In genomic region chr11:69622406-69622805, GRCm38 (mm10) we compare ENCODE assay signal across 8 mouse cellular contexts. TPM values are rescaled to one million over a fixed set of nuclear protein-coding genes. Genes with fewer than 3 reads are reported as not detected.
A peak's percentile ranks its signal among the peaks of the same experiment; 100 is the strongest.
DNase-seq lines count a peak whose midpoint lies in the region; ATAC-seq and TF ChIP-seq lines count a peak whose summit lies in the region.

No protein-coding gene starts in this region.

- H3K4me3 ChIP-seq in liver, adult 2 months (ENCODE audit: insufficient read depth, low read depth, low read length), result peak overlapping the region; percentile 58
- peak overlapping the region; percentile 52 for H3K4me3 ChIP-seq in embryonic facial prominence, embryonic 12.5 days
- peak overlapping the region; percentile 69 for H3K4me3 ChIP-seq in kidney, postnatal 0 days (replicated peaks; ENCODE audit: low read depth, low read length)
- H3K4me3 ChIP-seq in neural tube, embryonic 12.5 days, result peak overlapping the region; percentile 43

- intact Hi-C loops in gastrocnemius, postnatal 36 days (cut with DNase I), result no loop called here

- peak; percentile 43 for DNase-seq in liver, adult 2 months (ENCODE audit: extremely low read depth, low read depth, low spot score)
- DNase-seq in liver, result no peak
- no peak for DNase-seq in kidney, postnatal 0 days (ENCODE audit: low spot score)
- no peak for DNase-seq in gastrocnemius, postnatal 36 days
- no peak for DNase-seq in left cerebral cortex, adult 8-10 months (ENCODE audit: low spot score in 2 of 2)
- DNase-seq in gastrocnemius, adult 8-10 months (ENCODE audit: low spot score in 2 of 2), result no peak

- peak overlapping the region; percentile 88 for H3K27ac ChIP-seq in liver, adult 2 months (replicated peaks; ENCODE audit: insufficient read depth, low read depth, low read length)
- H3K27ac ChIP-seq in embryonic facial prominence, embryonic 12.5 days, result peak overlapping the region; percentile 70
- peak overlapping the region; percentile 83 for H3K27ac ChIP-seq in kidney, postnatal 0 days
- H3K27ac ChIP-seq in neural tube, embryonic 12.5 days, result no peak overlapping the region

- 6% methylated on average over 6 of the region's 6 CpGs for WGBS in liver, adult 2 months
- 50% methylated on average over 6 of the region's 6 CpGs for WGBS in embryonic facial prominence, embryonic 12.5 days
- 28% methylated on average over 6 of the region's 6 CpGs for WGBS in kidney, postnatal 0 days
- 51% methylated on average over 6 of the region's 6 CpGs for WGBS in neural tube, embryonic 12.5 days

- H3K79me2 ChIP-seq in liver, adult 2 months (ENCODE audit: control insufficient read depth, insufficient read depth, low read length), result no peaks in the 10 kb centered on the region

- ATAC-seq in embryonic facial prominence, embryonic 12.5 days (ENCODE audit: insufficient number of reproducible peaks, insufficient read depth, low FRiP score, low TSS enrichment), result no peak
- ATAC-seq in kidney, postnatal 0 days (replicated peaks; ENCODE audit: low FRiP score, low read depth), result no peak
- ATAC-seq in neural tube, embryonic 12.5 days (ENCODE audit: low FRiP score, low read depth), result 0 out of 2 replicates have a peak, but pooled peaks have one; percentile 13

- H3K4me1 ChIP-seq in liver, adult 2 months (ENCODE audit: control insufficient read depth, insufficient read depth, low read length), result peaks cover 2% of the 10 kb centered on the region; the same call in 1 of the 2 replicates
- peaks cover 13% of the 10 kb centered on the region for H3K4me1 ChIP-seq in embryonic facial prominence, embryonic 12.5 days
- peaks cover 8% of the 10 kb centered on the region; the same call in 1 of the 2 replicates for H3K4me1 ChIP-seq in kidney, postnatal 0 days (replicated peaks; ENCODE audit: insufficient read depth, low read length)
- H3K4me1 ChIP-seq in neural tube, embryonic 12.5 days, result peaks cover 12% of the 10 kb centered on the region

- no peaks in the 10 kb centered on the region for H3K36me3 ChIP-seq in liver, adult 2 months (ENCODE audit: control insufficient read depth, insufficient read depth, low read length)
- no peaks in the 10 kb centered on the region for H3K36me3 ChIP-seq in embryonic facial prominence, embryonic 12.5 days
- no peaks in the 10 kb centered on the region for H3K36me3 ChIP-seq in kidney, postnatal 0 days (ENCODE audit: insufficient read depth, low read length)
- H3K36me3 ChIP-seq in neural tube, embryonic 12.5 days, result no peaks in the 10 kb centered on the region

- H3K27me3 ChIP-seq in liver, adult 2 months (ENCODE audit: control insufficient read depth, insufficient read depth, low read length), result no peaks in the 10 kb centered on the region
- no peaks in the 10 kb centered on the region for H3K27me3 ChIP-seq in embryonic facial prominence, embryonic 12.5 days
- no peaks in the 10 kb centered on the region for H3K27me3 ChIP-seq in kidney, postnatal 0 days (ENCODE audit: insufficient read depth, low read length)
- H3K27me3 ChIP-seq in neural tube, embryonic 12.5 days (replicated peaks), result no peaks in the 10 kb centered on the region

- no peaks in the 10 kb centered on the region for H3K9me3 ChIP-seq in embryonic facial prominence, embryonic 12.5 days
- H3K9me3 ChIP-seq in kidney, postnatal 0 days (replicated peaks; ENCODE audit: low read length), result no peaks in the 10 kb centered on the region
- no peaks in the 10 kb centered on the region for H3K9me3 ChIP-seq in neural tube, embryonic 12.5 days

- TF ChIP-seq CTCF in liver, adult 2 months (IDR thresholded peaks at IDR 0.05; ENCODE audit: low read depth, low read length), result no peak
- TF ChIP-seq CTCF in kidney, postnatal 0 days (IDR thresholded peaks at IDR 0.05; ENCODE audit: low read depth), result no peak

- H3K9ac ChIP-seq in liver, adult 2 months (ENCODE audit: low read depth, low read length), result peak overlapping the region; percentile 73
- peak overlapping the region; percentile 75 for H3K9ac ChIP-seq in embryonic facial prominence, embryonic 12.5 days
- H3K9ac ChIP-seq in kidney, postnatal 0 days (ENCODE audit: low read depth, low read length), result peak overlapping the region; percentile 82
- H3K9ac ChIP-seq in neural tube, embryonic 12.5 days, result peak overlapping the region; percentile 68

- peak overlapping the region; percentile 78 for H3K4me2 ChIP-seq in embryonic facial prominence, embryonic 12.5 days (replicated peaks)
- peak overlapping the region; percentile 84 for H3K4me2 ChIP-seq in kidney, postnatal 0 days (ENCODE audit: low read length)
- peak overlapping the region; percentile 75 for H3K4me2 ChIP-seq in neural tube, embryonic 12.5 days (replicated peaks)

- TF ChIP-seq POLR2A in liver, adult 2 months (IDR thresholded peaks at IDR 0.05; ENCODE audit: extremely low read depth, insufficient read depth, low read length), result no peak

RNA-seq across cellular contexts. Expression of gene Sat2, which starts 0.6 kb away (rescaled TPM):
- total RNA-seq in liver, adult 2 months (2014; rRNA removed), result 12.3 and 19.4 TPM in 2 replicates
- 10.8 and 12.8 TPM in 2 replicates for polyA plus RNA-seq in liver, adult 2 months (2012; rRNA removed)
- 25.4 and 25.8 TPM in 2 replicates for polyA plus RNA-seq in embryonic facial prominence, embryonic 12.5 days (2016; fragmentation: Nextera tagmentation; extraction: Ambion mirVana)
- 27.6 and 31.3 TPM in 2 replicates for polyA plus RNA-seq in kidney, postnatal 0 days (2015; fragmentation: Nextera tagmentation; extraction: Ambion mirVana)
- 22.0 and 23.3 TPM in 2 replicates for polyA plus RNA-seq in neural tube, embryonic 12.5 days (2016; fragmentation: Nextera tagmentation; extraction: Ambion mirVana)
- 1 to 10 TPM; 3.0 to 3.2 TPM for total RNA-seq in gastrocnemius, postnatal 36 days (2021)
- 10 to 100 TPM in 3 of 4 experiments, 1 to 10 TPM in 1; 7.9 to 11.6 (median 10.5) TPM for total RNA-seq in left cerebral cortex, adult 8-10 months (2022)
- total RNA-seq in gastrocnemius, adult 8-10 months (2022), result 1 to 10 TPM; 1.4 to 3.8 (median 2.7) TPM

RNA-seq across cellular contexts. Expression of gene Shbg, which starts 4.7 kb away (rescaled TPM):
- total RNA-seq in liver, adult 2 months (2014; rRNA removed), result not detected in 2 replicates
- polyA plus RNA-seq in liver, adult 2 months (2012; rRNA removed), result 0.18 TPM in 1 of 2 replicates, not detected in the other
- not detected in 2 replicates for polyA plus RNA-seq in embryonic facial prominence, embryonic 12.5 days (2016; fragmentation: Nextera tagmentation; extraction: Ambion mirVana)
- polyA plus RNA-seq in kidney, postnatal 0 days (2015; fragmentation: Nextera tagmentation; extraction: Ambion mirVana), result 0.13 TPM in 1 of 2 replicates, not detected in the other
- polyA plus RNA-seq in neural tube, embryonic 12.5 days (2016; fragmentation: Nextera tagmentation; extraction: Ambion mirVana), result not detected in 2 replicates
- not detected for total RNA-seq in gastrocnemius, postnatal 36 days (2021)
- 1 to 10 TPM in 1 of 4 experiments, not detected in 3; 1.0 TPM for total RNA-seq in left cerebral cortex, adult 8-10 months (2022)
- not detected for total RNA-seq in gastrocnemius, adult 8-10 months (2022)

RNA-seq across cellular contexts. Expression of gene Fxr2, which starts 10.4 kb away (rescaled TPM):
- 18.1 and 19.9 TPM in 2 replicates for total RNA-seq in liver, adult 2 months (2014; rRNA removed)
- polyA plus RNA-seq in liver, adult 2 months (2012; rRNA removed), result 24.2 and 33.9 TPM in 2 replicates
- polyA plus RNA-seq in embryonic facial prominence, embryonic 12.5 days (2016; fragmentation: Nextera tagmentation; extraction: Ambion mirVana), result 52.2 and 58.4 TPM in 2 replicates
- 17.4 and 18.4 TPM in 2 replicates for polyA plus RNA-seq in kidney, postnatal 0 days (2015; fragmentation: Nextera tagmentation; extraction: Ambion mirVana)
- 55.8 and 71.5 TPM in 2 replicates for polyA plus RNA-seq in neural tube, embryonic 12.5 days (2016; fragmentation: Nextera tagmentation; extraction: Ambion mirVana)
- 10 to 100 TPM; 77.7 to 91.9 TPM for total RNA-seq in gastrocnemius, postnatal 36 days (2021)
- 100 to 1,000 TPM; 132 to 147 (median 140) TPM for total RNA-seq in left cerebral cortex, adult 8-10 months (2022)
- total RNA-seq in gastrocnemius, adult 8-10 months (2022), result 100 to 1,000 TPM; 104 to 114 (median 108) TPM

RNA-seq across cellular contexts. Expression of gene Atp1b2, which starts 16.7 kb away (rescaled TPM):
- total RNA-seq in liver, adult 2 months (2014; rRNA removed), result 0.18 and 0.20 TPM in 2 replicates
- 0.40 and 0.46 TPM in 2 replicates for polyA plus RNA-seq in liver, adult 2 months (2012; rRNA removed)
- polyA plus RNA-seq in embryonic facial prominence, embryonic 12.5 days (2016; fragmentation: Nextera tagmentation; extraction: Ambion mirVana), result 4.2 and 5.3 TPM in 2 replicates
- polyA plus RNA-seq in kidney, postnatal 0 days (2015; fragmentation: Nextera tagmentation; extraction: Ambion mirVana), result 13.7 and 16.3 TPM in 2 replicates
- polyA plus RNA-seq in neural tube, embryonic 12.5 days (2016; fragmentation: Nextera tagmentation; extraction: Ambion mirVana), result 8.4 and 10.8 TPM in 2 replicates
- 100 to 1,000 TPM; 380 to 461 TPM for total RNA-seq in gastrocnemius, postnatal 36 days (2021)
- total RNA-seq in left cerebral cortex, adult 8-10 months (2022), result 100 to 1,000 TPM; 400 to 455 (median 419) TPM
- 100 to 1,000 TPM; 333 to 372 (median 353) TPM for total RNA-seq in gastrocnemius, adult 8-10 months (2022)

RNA-seq across cellular contexts. Expression of gene Sox15, which starts 32.7 kb away (rescaled TPM):
- total RNA-seq in liver, adult 2 months (2014; rRNA removed), result not detected in 2 replicates
- polyA plus RNA-seq in liver, adult 2 months (2012; rRNA removed), result 0.21 TPM in 1 of 2 replicates, not detected in the other
- polyA plus RNA-seq in embryonic facial prominence, embryonic 12.5 days (2016; fragmentation: Nextera tagmentation; extraction: Ambion mirVana), result 0.36 TPM in 1 of 2 replicates, not detected in the other
- polyA plus RNA-seq in kidney, postnatal 0 days (2015; fragmentation: Nextera tagmentation; extraction: Ambion mirVana), result 0.28 and 0.32 TPM in 2 replicates
- 0.30 TPM in 1 of 2 replicates, not detected in the other for polyA plus RNA-seq in neural tube, embryonic 12.5 days (2016; fragmentation: Nextera tagmentation; extraction: Ambion mirVana)
- not detected for total RNA-seq in gastrocnemius, postnatal 36 days (2021)
- under 1 TPM in 1 of 4 experiments, not detected in 3; 0.46 TPM for total RNA-seq in left cerebral cortex, adult 8-10 months (2022)
- total RNA-seq in gastrocnemius, adult 8-10 months (2022), result not detected
